Mouse (Mus musculus) megakaryocyte, adult 5-6 weeks (primary cell): Measurements from ENCODE around the gene Adgrf1. TPM values are rescaled to one million over a fixed set of nuclear protein-coding genes. Genes with fewer than 3 reads are reported as not detected.

ENCODE experiments used
- ATAC-seq: 2 replicates; pipeline ENCODE4 v1.8.0; 2016; ENCODE audit warnings: mild to moderate bottlenecking, inconsistent platforms; ENCODE audit not compliant: poor library complexity, severe bottlenecking
- total RNA-seq, 2 experiments: library from RNA; stranded (forward) in 1 of 2; stranded (reverse) in 1 of 2; fragments of 153-499, 151-499 nt in 1 of 2; fragments of 221-1000, 200-1000 nt in 1 of 2; gene quantifications; 2 replicates each; pipeline versions ENCODE4 v1.2.3 to v1.2.4; 2015 to 2017

Adgrf1 gene
- total RNA-seq, 2 experiments from 2014 or later: 0.09 TPM; not detected in 1

GRCm38 (mm10) chr17:43359826-43360619 is 89.9 kb downstream of the Adgrf1 start, which contains the start of gene Adgrf5:
Adgrf5 (plus strand) TSS chr17:43360451.
- ATAC-seq: no peak

- ATAC-seq: no peak
These were observed 90.9 kb downstream of the Adgrf1 start for GRCm38 (mm10) chr17:43361021-43361420.

GRCm38 (mm10) chr17:43362362-43362761 is 92.2 kb downstream of the Adgrf1 start:
- no peak for ATAC-seq

- no peak for ATAC-seq
These were observed 92.8 kb downstream of the Adgrf1 start for GRCm38 (mm10) chr17:43362881-43363280.

- no peak for ATAC-seq
These were observed 93.8 kb downstream of the Adgrf1 start for GRCm38 (mm10) chr17:43363921-43364320.

GRCm38 (mm10) chr17:43365297-43365696 is 95.2 kb downstream of the Adgrf1 start:
- no peak for ATAC-seq

GRCm38 (mm10) chr17:43366486-43366885 is 96.4 kb downstream of the Adgrf1 start:
- no peak for ATAC-seq

GRCm38 (mm10) chr17:43368171-43368576 is 98.0 kb downstream of the Adgrf1 start:
- ATAC-seq: no peak

- ATAC-seq: no peak
These were observed 102.5 kb downstream of the Adgrf1 start for GRCm38 (mm10) chr17:43372604-43373003.

GRCm38 (mm10) chr17:43374020-43374419 is 103.9 kb downstream of the Adgrf1 start:
- ATAC-seq: no peak

Other genes with a start within 250 kb of the Adgrf1 start
- 0.07 TPM in 1 of 2 replicates, not detected in the other for gene Adgrf5, start 90.1 kb downstream of the Adgrf1 start, total RNA-seq (2015)
- 0.22 and 0.24 TPM in 2 replicates for gene Adgrf5, start 90.1 kb downstream of the Adgrf1 start, total RNA-seq (2017)
- gene Mep1a, start 232.5 kb downstream of the Adgrf1 start, total RNA-seq (2015): not detected in 2 replicates
- not detected in 2 replicates for gene Mep1a, start 232.5 kb downstream of the Adgrf1 start, total RNA-seq (2017)